8 mouse cellular contexts compared by ENCODE assay signal in the genomic region with DNA sequence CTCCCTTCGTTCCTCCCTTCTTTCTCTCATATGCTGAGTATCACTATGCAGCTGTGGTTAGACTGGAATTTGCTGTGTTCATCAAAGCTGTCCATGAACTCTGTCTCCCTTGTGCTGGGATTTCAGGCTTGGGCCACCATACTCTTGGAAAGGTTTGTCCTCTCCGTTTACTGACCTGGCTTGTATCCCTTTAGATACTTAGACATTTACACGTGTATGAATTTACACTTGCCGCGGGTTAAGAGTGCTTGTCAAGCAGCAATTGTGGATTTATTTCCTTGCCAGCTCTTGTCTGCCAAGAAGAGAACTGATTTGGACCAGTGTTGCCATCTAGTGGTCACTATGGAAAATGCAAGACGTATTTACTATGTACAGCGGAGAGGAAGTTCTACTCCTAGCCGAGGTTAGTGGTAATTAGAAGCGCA.
DNase-seq lines count a peak whose midpoint lies in the region; ATAC-seq and TF ChIP-seq lines count a peak whose summit lies in the region.

No protein-coding gene starts in this region.

- TF ChIP-seq EP300 in liver, postnatal 0 days (IDR thresholded peaks at IDR 0.05; ENCODE audit: low read depth), result no peak

- peak; percentile 76 for DNase-seq in ES-E14 (ENCODE audit: low read depth, low spot score)
- peak; percentile 35 for DNase-seq in cerebellum, adult 11 months
- DNase-seq in heart, postnatal 4 days, result peak; percentile 75
- DNase-seq in layer of hippocampus, adult 2 months (ENCODE audit: low spot score in 2 of 2), result peak; percentile 75 to 77
- peak; percentile 41 for DNase-seq in liver, postnatal 0 days
- DNase-seq in testis, postnatal 14 days (ENCODE audit: low spot score), result peak; percentile 60

- no peaks in the 10 kb centered on the region for H3K27me3 ChIP-seq in forebrain, embryonic 15.5 days
- no peaks in the 10 kb centered on the region for H3K27me3 ChIP-seq in liver, postnatal 0 days (ENCODE audit: insufficient read depth, low read length)
- no peaks in the 10 kb centered on the region for H3K27me3 ChIP-seq in neural tube, embryonic 13.5 days

- peak; percentile 97 for TF ChIP-seq CTCF in layer of hippocampus, adult 2 months (conservative IDR thresholded peaks at IDR 0.05)
- peak; percentile 95 for TF ChIP-seq CTCF in liver, postnatal 0 days (IDR thresholded peaks at IDR 0.05; ENCODE audit: low read depth)

- no peaks in the 10 kb centered on the region for H3K9me3 ChIP-seq in ES-E14 (ENCODE audit: control insufficient read depth, insufficient read depth, low read depth, low read length)
- no peaks in the 10 kb centered on the region for H3K9me3 ChIP-seq in forebrain, embryonic 15.5 days
- no peaks in the 10 kb centered on the region for H3K9me3 ChIP-seq in liver, postnatal 0 days (ENCODE audit: low read length)
- H3K9me3 ChIP-seq in neural tube, embryonic 13.5 days, result no peaks in the 10 kb centered on the region

- WGBS in forebrain, embryonic 15.5 days, result 10% methylated on average over 9 of the region's 9 CpGs
- 4% methylated on average over 9 of the region's 9 CpGs for WGBS in liver, postnatal 0 days (ENCODE audit: insufficient replicate concordance)
- 12% methylated on average over 9 of the region's 9 CpGs for WGBS in neural tube, embryonic 13.5 days

- H3K4me2 ChIP-seq in forebrain, embryonic 15.5 days (replicated peaks), result no peak overlapping the region; the same call in 1 of the 2 replicates
- H3K4me2 ChIP-seq in liver, postnatal 0 days (ENCODE audit: low read depth, low read length), result no peak overlapping the region
- H3K4me2 ChIP-seq in neural tube, embryonic 13.5 days, result peak overlapping the region; percentile 33; the same call in 1 of the 2 replicates

- H3K4me3 ChIP-seq in ES-E14 (ENCODE audit: insufficient read depth in 1 of 2, low read depth in 1 of 2, low read length in 2 of 2, poor library complexity in 1 of 2, severe bottlenecking in 1 of 2), result no peak overlapping the region
- H3K4me3 ChIP-seq in forebrain, embryonic 15.5 days, result no peak overlapping the region
- H3K4me3 ChIP-seq in layer of hippocampus, adult 2 months, result peak overlapping the region; percentile 37
- H3K4me3 ChIP-seq in liver, postnatal 0 days (ENCODE audit: low read depth, low read length), result no peak overlapping the region
- H3K4me3 ChIP-seq in neural tube, embryonic 13.5 days, result no peak overlapping the region

- H3K36me3 ChIP-seq in ES-E14 (ENCODE audit: control insufficient read depth, insufficient read depth, low read length, poor library complexity, severe bottlenecking), result no peaks in the 10 kb centered on the region
- H3K36me3 ChIP-seq in forebrain, embryonic 15.5 days, result no peaks in the 10 kb centered on the region
- no peaks in the 10 kb centered on the region for H3K36me3 ChIP-seq in liver, postnatal 0 days (replicated peaks; ENCODE audit: insufficient read depth, low read length)
- no peaks in the 10 kb centered on the region for H3K36me3 ChIP-seq in neural tube, embryonic 13.5 days

- ATAC-seq in forebrain, embryonic 15.5 days (replicated peaks), result peak; percentile 90
- ATAC-seq in liver, postnatal 0 days, result peak; percentile 62
- ATAC-seq in neural tube, embryonic 13.5 days (ENCODE audit: low read depth), result peak; percentile 72

- H3K9ac ChIP-seq in ES-E14 (ENCODE audit: insufficient read depth, low read depth, low read length, poor library complexity, severe bottlenecking), result no peak overlapping the region
- H3K9ac ChIP-seq in forebrain, embryonic 15.5 days (replicated peaks), result no peak overlapping the region
- H3K9ac ChIP-seq in liver, postnatal 0 days (replicated peaks), result no peak overlapping the region
- H3K9ac ChIP-seq in neural tube, embryonic 13.5 days, result no peak overlapping the region

- H3K4me1 ChIP-seq in ES-E14 (ENCODE audit: control insufficient read depth in 2 of 2, insufficient read depth in 2 of 2, low read length in 2 of 2, poor library complexity in 1 of 2), result no peaks in the 10 kb centered on the region
- H3K4me1 ChIP-seq in forebrain, embryonic 15.5 days, result 0 out of 2 replicates have a peak, but pooled peaks cover 2% of the 10 kb centered on the region
- H3K4me1 ChIP-seq in liver, postnatal 0 days (ENCODE audit: insufficient read depth), result 0 out of 2 replicates have a peak, but pooled peaks cover 2% of the 10 kb centered on the region
- no peaks in the 10 kb centered on the region for H3K4me1 ChIP-seq in neural tube, embryonic 13.5 days (replicated peaks)

- H3K27ac ChIP-seq in ES-E14 (ENCODE audit: insufficient read depth, low read depth, low read length, poor library complexity, severe bottlenecking), result no peak overlapping the region
- no peak overlapping the region for H3K27ac ChIP-seq in forebrain, embryonic 15.5 days (replicated peaks)
- no peak overlapping the region for H3K27ac ChIP-seq in layer of hippocampus, adult 2 months
- H3K27ac ChIP-seq in liver, postnatal 0 days (ENCODE audit: low read depth), result no peak overlapping the region
- no peak overlapping the region for H3K27ac ChIP-seq in neural tube, embryonic 13.5 days (replicated peaks)

- in situ Hi-C loops in ES-E14 (cut with MboI; ENCODE audit: low sequenced_read_pairs in 2 of 2, unreplicated experiment in 2 of 2), result no loop called here

TF ChIP-seq in ES-E14, 5 proteins besides CTCF, POLR2A, EP300 and RAD21:
- peak; percentile 27; the same call in 1 of the 2 replicates for TF ChIP-seq ZC3H11A (IDR thresholded peaks at IDR 0.05; ENCODE audit: borderline replicate concordance, low read depth, low read length)
- TF ChIP-seq CHD2 (IDR thresholded peaks at IDR 0.05; ENCODE audit: low read depth, low read length), result no peak
- TF ChIP-seq ZNF384 (IDR thresholded peaks at IDR 0.05; ENCODE audit: low read depth, low read length), result no peak
- no peak for TF ChIP-seq MAFK (IDR thresholded peaks at IDR 0.05; ENCODE audit: insufficient read depth, low read depth, low read length)
- TF ChIP-seq HCFC1 (IDR thresholded peaks at IDR 0.05; ENCODE audit: borderline replicate concordance, insufficient read depth, low read length), result no peak
